Mouse (Mus musculus) heart, postnatal 0 days (tissue): Measurements from ENCODE around the gene Atxn1.

Experiments
- CTCF ChIP-seq: IDR thresholded peaks from 2 replicates; pipeline ENCODE4 v1.5.1; 2016; ENCODE audit warnings: antibody characterized with exemption, control low read depth, low read depth
- EP300 ChIP-seq: IDR thresholded peaks from 2 replicates; pipeline ENCODE4 v1.6.1; 2016; ENCODE audit warnings: antibody characterized with exemption, low read depth

GRCm38 (mm10) chr13:45904456-45904855 is 60.4 kb downstream of the Atxn1 start:
- TF ChIP-seq CTCF, result no peak
- no peak for TF ChIP-seq EP300
